Mouse (Mus musculus) cerebellum, postnatal 14 days (tissue): ENCODE measurements at regions not wholly inside any gene's neighbourhood (a gene's known extent, or its start where the extent isn't known, plus 50 kb on each side); places are given as distances from the start of the nearest gene placed in this dataset.
A peak's percentile ranks its signal among the peaks of the same experiment; 100 is the strongest.

Experiments
- DNase-seq, 2 experiments: peaks; one replicate each; pipeline ENCODE4 v3.0.0; 2021; ENCODE audit warnings: mixed read lengths in 2 of 2

DNA sequence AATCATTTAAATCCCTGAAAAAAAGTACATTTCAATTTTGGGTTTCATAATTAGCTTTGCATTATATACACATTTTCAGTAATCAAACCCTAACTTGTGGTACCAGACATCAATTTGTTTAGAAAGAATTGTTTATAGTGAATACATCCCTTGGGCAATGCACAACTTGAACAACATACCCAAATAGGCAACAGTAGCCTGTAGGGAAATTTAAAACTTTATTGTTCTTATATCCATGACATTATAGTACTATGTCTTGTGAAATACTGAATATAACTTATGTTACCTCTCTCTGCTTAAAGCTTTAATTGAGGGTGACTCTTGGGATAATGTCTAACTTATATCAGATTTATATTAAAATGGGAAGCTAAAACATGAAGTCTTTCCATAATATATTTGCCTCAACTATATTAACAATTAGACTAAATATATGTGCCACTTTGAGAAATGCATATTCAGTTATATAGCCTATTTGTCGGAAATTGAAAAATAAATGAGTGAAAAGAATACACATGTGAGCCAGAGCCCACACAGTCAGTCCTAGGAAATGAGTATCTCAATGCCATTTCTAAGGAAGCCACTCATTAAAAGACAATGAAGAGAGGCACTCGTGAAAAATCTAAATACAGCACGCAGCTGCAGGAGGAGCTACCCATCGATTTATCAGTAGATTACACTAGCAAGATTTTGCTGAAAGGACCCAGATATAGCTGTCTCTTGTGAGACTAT lies 458.1 kb upstream of the Slitrk6 start:
- no peak for DNase-seq

DNA sequence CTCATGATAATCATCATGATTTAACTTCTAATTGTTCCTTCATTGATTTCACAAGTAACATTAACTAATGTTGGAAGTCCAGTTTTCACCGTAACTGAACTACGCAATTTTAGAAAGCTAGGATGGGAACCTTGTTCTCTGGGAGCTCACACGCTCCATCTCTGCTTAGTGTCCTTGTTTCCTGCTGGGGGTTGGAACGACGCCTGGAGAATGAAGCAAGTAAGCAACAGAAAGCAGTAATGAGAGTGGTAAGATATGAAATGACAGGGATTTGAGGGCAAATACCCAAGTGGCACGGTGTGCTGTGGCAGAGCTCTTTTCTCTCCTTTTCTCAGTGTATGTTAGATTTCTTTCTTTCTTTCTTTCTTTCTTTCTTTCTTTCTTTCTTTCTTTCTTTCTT lies 448.0 kb upstream of the Slitrk5 start:
- DNase-seq = peak; percentile 92 to 94

DNA sequence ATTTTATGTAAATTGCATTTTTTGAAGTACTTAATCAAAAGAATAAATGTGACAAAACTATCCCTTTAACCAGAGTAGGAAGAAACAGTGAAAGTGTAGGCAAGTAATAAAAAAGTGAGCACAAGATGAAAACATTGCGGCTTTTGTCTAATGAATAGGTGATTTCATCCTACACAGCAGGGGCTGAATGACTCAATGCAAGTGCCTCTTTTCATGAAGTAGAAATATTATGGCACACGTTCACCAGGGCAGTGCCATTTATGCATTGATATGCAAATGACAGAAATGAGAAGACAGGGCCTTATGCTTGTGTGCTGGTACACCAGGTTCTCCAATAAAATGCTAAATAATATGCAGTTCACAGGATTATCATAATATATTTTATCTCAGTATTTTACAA lies 435.8 kb upstream of the Slitrk5 start:
- no peak for DNase-seq

- peak; percentile 85 to 88 for DNase-seq
Observed at GRCm38 (mm10) chr14:111249347-111249946, 425.4 kb upstream of the Slitrk5 start.

DNA sequence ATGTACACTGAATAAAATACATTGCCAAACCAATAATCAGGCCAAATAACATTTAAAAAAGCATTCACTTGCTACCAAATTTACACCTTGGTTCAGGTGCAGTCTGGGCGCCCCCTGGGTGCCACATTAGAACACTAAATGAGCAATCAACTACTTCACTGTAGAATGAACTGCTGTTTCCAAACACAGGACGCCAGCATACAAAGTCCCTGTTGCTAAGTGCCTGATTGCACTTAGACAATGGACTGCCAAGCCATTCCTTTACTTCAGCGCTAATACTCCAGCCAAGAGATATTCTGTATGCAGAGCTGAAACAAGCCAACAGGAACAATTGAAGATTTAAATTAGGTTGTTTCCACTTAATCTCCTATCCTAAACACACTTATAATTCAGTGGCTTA lies 421.7 kb upstream of the Slitrk5 start:
- DNase-seq = peak in 1 of 2 experiments; percentile 2

- no peak for DNase-seq
Observed at GRCm38 (mm10) chr14:111261696-111262095, 413.2 kb upstream of the Slitrk5 start.

DNA sequence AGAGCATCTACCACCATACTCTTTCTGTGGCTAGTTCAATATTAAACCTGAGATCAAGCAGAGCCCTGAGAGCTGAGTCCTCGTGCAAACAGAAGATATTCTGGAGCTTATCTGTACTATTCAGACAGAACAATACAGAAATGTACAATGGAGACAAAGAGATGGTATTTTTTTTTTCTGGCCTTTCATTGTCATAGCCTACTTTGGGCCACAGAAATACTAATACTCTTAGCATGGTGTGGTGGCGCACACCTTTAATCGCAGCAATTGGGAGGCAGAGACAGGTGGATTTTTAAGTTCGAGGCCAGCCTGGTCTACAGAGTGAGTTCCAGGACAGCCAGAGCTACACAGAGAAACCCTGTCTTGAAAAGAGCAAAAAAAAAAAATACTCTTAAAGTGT lies 404.7 kb upstream of the Slitrk5 start:
- DNase-seq = no peak

DNA sequence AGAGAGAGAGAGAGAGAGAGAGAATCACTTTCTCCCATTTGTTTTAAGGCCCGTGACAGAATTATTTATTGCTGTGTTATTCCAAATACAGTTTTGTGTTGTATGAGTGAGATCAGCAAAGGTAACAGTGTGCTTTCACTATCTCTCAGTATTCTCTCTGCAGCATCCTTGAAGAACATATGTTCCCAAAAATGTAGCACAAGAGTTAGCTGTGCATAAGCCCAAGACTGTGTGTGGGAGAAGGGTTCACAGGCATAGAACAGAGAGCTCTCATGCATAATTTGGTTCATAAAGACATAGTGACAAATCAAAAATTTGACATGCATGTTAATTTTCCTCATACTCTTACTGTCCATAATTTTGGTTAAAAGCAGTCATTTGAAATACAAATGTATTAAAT lies 393.5 kb upstream of the Slitrk5 start:
- DNase-seq = no peak

- peak in 1 of 2 experiments; percentile 23 for DNase-seq
Observed at GRCm38 (mm10) chr14:111283681-111284461, 391.0 kb upstream of the Slitrk5 start.

DNA sequence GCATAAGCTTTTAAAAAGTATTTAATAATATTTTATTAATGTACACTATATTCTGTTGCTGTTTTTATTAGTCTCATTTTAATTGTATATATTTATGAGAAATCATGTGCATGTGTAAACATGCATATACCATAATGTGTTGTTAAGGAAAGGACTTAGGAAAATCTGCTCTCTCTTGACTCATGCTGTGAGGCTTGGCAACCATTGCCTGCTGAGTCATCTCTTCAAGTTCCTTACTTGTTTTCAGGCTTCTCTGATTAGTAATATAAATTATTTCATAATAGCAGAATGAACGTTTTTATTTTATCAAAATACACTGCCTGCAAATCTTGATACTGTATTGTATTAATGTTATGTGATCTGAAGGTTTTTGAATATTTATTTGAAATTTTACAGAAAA lies 388.9 kb upstream of the Slitrk5 start:
- DNase-seq = peak; percentile 43 to 50

DNA sequence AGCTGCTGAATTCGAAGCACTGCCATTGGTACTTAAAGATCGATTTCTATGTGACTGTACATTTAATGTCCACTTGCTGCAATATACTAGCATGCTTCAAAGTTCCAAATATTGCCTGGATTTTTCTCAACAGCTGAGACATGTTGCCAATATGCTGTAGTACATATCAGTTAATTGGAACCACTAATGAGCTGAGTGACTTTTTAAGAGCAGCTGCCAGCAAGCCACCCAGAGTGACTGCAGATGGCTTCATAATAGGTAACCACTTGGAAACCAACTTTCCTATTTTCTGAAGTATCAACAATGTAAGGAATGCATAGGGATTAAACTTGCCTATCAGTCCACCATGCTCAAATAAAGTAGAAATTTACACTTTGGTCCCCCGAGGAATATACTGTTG lies 379.4 kb upstream of the Slitrk5 start:
- DNase-seq = peak; percentile 7 to 49

DNA sequence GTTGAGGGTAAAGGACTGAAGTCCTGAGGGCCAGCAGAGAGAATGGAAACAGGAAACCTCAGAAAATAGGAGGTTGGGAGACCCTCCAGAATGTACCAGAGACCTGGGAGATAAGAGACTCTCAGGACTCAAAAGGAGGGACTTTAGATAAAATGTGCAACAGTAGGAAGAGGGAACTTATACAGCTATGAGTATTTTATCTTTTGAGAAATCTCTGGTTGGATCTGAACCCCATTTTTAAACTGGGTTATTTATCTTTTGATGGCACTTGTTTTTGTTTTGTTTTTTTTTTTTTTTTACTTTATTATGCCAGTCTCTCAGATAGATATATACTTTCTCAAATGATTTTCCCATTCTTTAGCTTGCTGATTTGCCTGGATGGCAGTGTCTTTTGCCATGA lies 377.1 kb upstream of the Slitrk5 start:
- DNase-seq = no peak

DNA sequence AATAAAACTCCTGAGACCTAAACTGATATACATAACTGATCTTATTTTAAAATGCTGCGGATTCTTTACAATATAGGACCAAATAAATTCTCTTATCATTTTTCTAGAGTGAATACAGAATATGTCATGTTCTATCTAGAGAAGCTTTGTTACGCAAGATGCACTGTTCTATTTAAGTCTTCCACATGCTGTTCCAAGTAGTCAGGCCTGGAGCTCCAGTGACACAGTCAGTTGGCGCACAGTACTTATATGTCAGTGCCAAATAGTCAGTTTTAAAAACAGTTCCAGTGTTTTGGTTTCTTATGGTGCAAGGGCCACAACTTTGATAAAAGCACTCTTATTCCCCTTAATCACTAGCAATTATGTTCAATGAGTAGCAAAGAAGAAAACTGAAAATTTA lies 344.3 kb upstream of the Slitrk5 start:
- peak; percentile 4 to 31 for DNase-seq

DNA sequence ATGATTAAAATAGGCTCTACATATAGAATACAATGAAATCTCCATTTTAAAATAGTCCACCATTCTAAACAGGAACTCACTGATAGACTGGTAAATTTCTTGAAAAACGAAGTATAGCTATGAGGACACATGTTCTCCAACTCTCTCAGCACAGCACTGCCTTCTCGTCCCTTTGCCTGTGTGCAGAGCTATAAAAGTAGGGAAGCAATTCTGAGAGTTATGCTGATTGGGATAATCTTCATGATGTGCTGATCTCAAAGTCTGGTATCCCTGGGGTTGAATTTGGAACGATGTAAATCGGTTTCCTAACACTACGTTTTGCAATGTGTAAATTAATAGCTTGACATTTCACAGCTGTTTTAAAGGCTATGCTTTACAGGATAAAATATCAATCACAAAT lies 321.4 kb upstream of the Slitrk5 start:
- DNase-seq = no peak

DNA sequence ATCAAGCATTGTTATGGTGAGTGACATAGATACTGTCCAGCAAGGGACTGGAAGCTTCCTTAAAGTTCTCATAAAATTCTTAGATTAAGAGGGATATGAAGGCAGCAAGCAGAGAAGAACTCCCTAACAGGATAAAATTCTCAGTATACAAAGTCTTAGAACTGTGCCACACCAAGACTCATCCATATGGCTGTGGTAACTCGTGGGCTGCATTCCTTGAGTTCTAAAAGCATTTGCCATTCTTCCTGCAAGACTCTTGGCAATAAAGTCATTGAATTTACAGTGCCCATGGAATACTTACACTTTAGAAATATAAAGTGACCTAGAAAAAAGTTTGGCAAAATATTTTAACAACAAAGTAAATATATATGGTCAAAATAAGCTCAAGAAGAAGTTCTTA lies 278.1 kb upstream of the Slitrk5 start:
- no peak for DNase-seq

DNA sequence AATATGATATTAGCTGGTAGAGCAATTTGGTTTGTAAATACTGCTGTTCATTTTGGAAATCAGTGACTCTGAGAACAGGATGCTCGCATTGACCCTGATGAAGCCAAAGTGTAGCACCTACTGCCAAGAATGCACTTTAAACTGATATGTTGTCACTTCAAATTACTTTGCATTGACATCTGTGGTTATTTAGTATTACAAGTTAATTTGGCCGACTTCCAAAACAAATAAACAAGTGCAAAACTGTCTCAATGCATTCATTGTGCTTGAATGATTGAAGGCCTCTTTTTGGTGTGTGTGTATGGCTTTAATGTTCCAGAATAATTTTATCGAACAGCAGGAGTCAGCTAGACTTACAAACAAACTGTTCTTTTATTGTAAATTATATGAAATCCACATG lies 274.1 kb upstream of the Slitrk5 start:
- peak in 1 of 2 experiments; percentile 43 for DNase-seq

GRCm38 (mm10) chr14:111402538-111402937 lies 272.4 kb upstream of the Slitrk5 start:
- DNase-seq = no peak

- DNase-seq = no peak
Observed at GRCm38 (mm10) chr14:111403555-111403954, 271.3 kb upstream of the Slitrk5 start.

- DNase-seq = peak; percentile 76 to 87
Observed at GRCm38 (mm10) chr14:111413543-111413942, 261.4 kb upstream of the Slitrk5 start.

DNA sequence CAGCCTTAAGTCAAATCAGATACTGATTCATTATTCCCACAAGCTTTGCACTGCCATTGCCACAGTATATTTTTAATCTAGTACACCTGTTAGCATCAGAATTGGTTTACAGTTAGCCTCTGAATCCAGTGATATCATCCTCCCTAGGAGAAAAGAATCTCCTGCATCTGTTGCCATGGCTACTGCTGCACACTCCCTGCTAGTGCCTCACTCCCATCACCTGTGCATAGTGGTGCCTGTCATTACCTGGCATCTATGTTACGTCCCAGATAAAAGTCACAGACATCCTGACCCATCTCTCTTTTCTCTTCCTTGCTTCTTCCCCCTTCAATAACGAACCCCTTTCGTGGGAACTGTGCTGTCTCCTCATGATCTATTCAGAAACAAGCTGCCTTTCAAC lies 256.4 kb upstream of the Slitrk5 start:
- DNase-seq = no peak

DNA sequence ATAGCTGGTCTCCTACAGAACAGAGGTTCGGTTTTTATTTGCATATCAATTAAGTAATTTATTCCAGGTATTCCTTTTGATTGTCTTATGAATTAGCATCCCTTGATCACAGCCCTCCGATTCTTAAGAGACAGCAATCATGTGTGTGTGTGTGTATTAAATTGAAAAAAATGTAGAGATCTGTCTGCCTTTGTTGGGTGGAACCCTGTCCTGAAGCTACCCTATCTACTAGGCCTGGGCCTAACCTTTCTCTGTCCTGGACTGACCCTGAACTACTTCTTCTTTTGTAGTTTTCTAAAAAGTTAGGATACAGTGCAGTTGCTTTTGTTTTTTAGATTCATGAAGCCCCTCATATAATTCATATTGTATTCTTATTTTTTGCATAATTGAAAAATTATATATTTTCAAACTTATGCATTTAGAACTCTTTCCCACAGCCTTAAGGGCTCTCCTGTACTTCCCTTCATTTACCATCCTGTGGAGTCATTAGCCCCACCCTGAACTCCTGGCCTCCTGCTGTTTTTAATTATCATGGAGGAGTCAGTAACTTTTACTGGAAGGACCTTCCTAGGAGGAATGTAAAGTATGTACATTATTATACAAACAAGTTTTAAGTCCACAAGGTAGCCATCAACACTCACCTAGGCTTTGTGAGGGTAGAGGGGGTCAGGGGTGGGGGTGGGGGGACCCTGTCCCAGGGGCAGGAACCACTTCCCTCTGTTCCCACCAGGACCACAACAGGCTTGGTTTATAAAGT lies 245.6 kb upstream of the Slitrk5 start:
- no peak for DNase-seq
